Mouse (Mus musculus) cortical plate, adult 2 months (tissue): ENCODE measurements around the gene Slc26a1. TPM values are rescaled to one million over a fixed set of nuclear protein-coding genes. Genes with fewer than 3 reads are reported as not detected.

Experiments used
- H3K27ac ChIP-seq: fragments of 200-500 bp; 2 replicates; pipeline ENCODE4 v1.5.1; 2012; ENCODE audit warnings: low read length, control low read depth, inconsistent platforms; ENCODE audit not compliant: insufficient read depth
- H3K4me1 ChIP-seq: fragments of 200-500 bp; 2 replicates; pipeline ENCODE4 v1.6.1; 2011; ENCODE audit warnings: low read length; ENCODE audit not compliant: control insufficient read depth, insufficient read depth
- H3K4me3 ChIP-seq: fragments of 200-500 bp; 2 replicates; pipeline ENCODE4 v1.5.1; 2011; ENCODE audit warnings: mild to moderate bottlenecking, low read length, control low read depth; ENCODE audit not compliant: insufficient read depth
- CTCF ChIP-seq: fragments of 200-500 bp; IDR thresholded peaks from 2 replicates; pipeline ENCODE4 v1.5.1; 2011; ENCODE audit warnings: mild to moderate bottlenecking, control low read depth, low read length; ENCODE audit not compliant: insufficient read depth; ENCODE audit errors: extremely low read depth
- POLR2A ChIP-seq: fragments of 200-500 bp; IDR thresholded peaks from 2 replicates; pipeline ENCODE4 v1.6.1; 2011; ENCODE audit warnings: mild to moderate bottlenecking, low read length, control low read depth; ENCODE audit not compliant: insufficient read depth; ENCODE audit errors: extremely low read depth
- polyA plus RNA-seq: library from polyadenylated mRNA; depleted of rRNA; stranded (reverse); fragments of >200 nt; gene quantifications from 2 replicates; pipeline ENCODE4 v1.2.3, GENCODE M21; 2012

Gene Slc26a1
- polyA plus RNA-seq, 1 experiment: 1.4 TPM

- H3K27ac ChIP-seq: no peak overlapping the region
- TF ChIP-seq CTCF (no peak), POLR2A (no peak)
- no peak overlapping the region for H3K4me3 ChIP-seq
- peaks cover 7% of the 10 kb centered on the region for H3K4me1 ChIP-seq
Observed at GRCm38 (mm10) chr5:108674624-108675023, 745 bp downstream of the Slc26a1 start.

DNA sequence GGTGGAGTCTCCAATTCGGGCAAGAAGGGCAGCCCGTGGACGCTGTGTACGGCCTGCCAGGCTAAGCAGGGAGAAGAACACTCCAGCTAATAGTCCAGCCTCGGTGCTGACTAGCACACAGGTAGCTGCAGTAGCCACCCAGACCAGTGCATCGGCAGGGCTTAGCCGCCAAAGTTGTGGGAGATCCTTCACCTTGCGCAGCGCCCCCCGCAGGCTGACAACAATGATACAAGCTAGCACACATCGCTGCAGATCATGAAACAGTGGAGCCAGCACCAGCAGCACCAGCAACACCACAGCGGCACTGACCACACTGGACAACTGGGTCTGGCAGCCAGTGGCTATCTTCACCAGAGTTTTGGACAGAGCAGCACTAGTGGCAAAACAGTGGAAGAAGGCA is 3.6 kb downstream of the Slc26a1 start:
- Histone ChIP-seq H3K4me3 (no peak overlapping the region), H3K4me1 (peaks cover 2% of the 10 kb centered on the region), H3K27ac (no peak overlapping the region)
- TF ChIP-seq CTCF (no peak), POLR2A (no peak)

DNA sequence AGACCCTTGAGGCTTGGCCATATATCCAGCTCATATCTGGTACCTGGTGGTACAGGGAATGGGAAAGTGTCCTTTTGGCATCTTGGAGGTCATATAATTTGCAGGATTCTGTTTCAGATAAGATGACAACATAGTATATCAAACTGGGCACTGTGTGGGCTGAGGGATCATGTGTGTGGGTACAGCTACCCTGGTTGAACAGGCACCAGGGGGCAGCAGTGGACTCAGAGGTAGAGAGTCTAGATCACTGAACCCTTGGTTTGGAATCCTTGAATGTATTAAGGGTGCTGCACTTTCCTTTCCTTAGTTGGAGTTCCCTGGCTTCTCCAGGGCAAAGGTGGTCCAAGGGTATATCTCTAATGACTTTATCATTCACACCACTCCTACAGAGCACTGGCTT is 4.6 kb downstream of the Slc26a1 start:
- Histone ChIP-seq H3K4me1 (peaks cover 2% of the 10 kb centered on the region), H3K27ac (no peak overlapping the region), H3K4me3 (no peak overlapping the region)
- TF ChIP-seq CTCF (peak; percentile 60), POLR2A (no peak)

GRCm38 (mm10) chr5:108669986-108670385 is 5.4 kb downstream of the Slc26a1 start:
- H3K4me1 ChIP-seq: peaks cover 2% of the 10 kb centered on the region
- TF ChIP-seq POLR2A: no peak
- TF ChIP-seq CTCF: no peak
- H3K27ac ChIP-seq: 0 out of 2 replicates have a peak overlapping the region, but pooled peaks have one; percentile 10
- H3K4me3 ChIP-seq: peak overlapping the region; percentile 81

GRCm38 (mm10) chr5:108668977-108669936 is 6.1 kb downstream of the Slc26a1 start, which contains the start of gene Dgkq:
Gene Dgkq (minus strand): TSS chr5:108669672.
- peak within 1 kb of the TSS; percentile 81 for H3K4me3 ChIP-seq
- TF ChIP-seq POLR2A: peak; percentile 78; the same call in 1 of the 2 replicates
- peak; percentile 56 for TF ChIP-seq CTCF
- peak within 1 kb of the TSS; percentile 98 for H3K27ac ChIP-seq
- peaks cover 2% of the 10 kb centered on the region for H3K4me1 ChIP-seq

- peaks cover 2% of the 10 kb centered on the region for H3K4me1 ChIP-seq
- peak overlapping the region; percentile 98 for H3K27ac ChIP-seq
- no peak for TF ChIP-seq POLR2A
- TF ChIP-seq CTCF: no peak
- peak overlapping the region; percentile 81 for H3K4me3 ChIP-seq
Observed at GRCm38 (mm10) chr5:108668387-108668932, 6.9 kb downstream of the Slc26a1 start.

DNA sequence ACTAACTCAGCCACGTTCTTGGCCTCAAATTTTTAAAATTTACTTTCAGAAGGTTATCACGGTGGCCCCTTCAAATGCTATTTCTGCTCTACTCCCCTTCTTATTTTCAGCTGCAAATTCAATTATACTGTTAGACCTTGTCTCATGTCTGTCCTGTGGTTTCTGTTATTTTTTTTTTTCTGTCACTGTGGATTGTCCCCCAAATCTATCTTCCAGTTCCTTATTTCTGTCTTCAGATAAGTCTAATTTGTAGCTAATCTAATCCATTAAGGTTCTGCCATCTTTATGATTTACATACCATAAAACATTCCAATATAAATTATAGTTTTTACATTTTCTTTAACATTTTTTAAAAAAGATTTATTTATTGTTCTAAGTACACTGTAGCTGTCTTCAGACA is 8.0 kb downstream of the Slc26a1 start:
- Histone ChIP-seq H3K27ac (no peak overlapping the region), H3K4me3 (no peak overlapping the region), H3K4me1 (peaks cover 2% of the 10 kb centered on the region)
- TF ChIP-seq POLR2A (no peak), CTCF (no peak)

DNA sequence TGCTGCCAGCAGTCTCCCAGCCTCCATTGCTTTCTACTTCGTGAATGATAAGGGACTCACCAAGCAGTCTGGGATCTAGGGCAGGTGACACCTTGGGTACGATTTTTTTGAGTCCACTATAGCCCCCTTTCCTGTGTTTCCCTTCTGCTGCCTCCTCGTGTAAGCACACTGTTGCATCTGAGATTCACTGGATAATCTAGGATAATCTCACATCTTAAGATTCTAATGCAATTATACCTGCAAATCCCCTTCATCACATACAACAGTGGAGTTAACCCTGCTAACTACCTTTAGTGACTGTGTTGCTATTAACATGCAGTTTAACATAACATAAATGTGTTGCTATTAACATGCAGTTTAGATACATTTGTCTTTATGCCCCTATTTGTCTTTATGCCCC is 10.3 kb downstream of the Slc26a1 start:
- Histone ChIP-seq H3K4me1 (peaks cover 5% of the 10 kb centered on the region), H3K4me3 (no peak overlapping the region), H3K27ac (no peak overlapping the region)
- TF ChIP-seq POLR2A (no peak), CTCF (no peak)

DNA sequence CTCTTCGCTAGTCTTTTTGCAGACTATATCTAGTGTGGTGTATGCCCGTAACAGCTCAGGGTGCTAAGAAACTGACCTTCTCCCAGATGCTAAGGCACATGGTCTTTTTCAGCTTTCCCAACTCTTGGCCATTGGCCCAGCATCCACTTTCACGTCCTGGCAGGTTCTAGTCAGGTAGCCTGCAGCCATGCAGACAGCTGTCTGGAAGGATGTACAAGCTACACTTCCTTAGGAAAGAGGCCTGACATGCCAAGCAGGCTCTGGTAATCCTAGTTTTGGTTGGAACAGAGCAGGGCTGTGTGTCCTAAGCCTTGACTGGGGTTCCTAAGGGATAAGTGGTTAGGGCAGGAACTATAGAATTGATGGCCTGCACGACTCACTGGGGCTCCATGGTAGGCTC is 12.6 kb downstream of the Slc26a1 start:
- Histone ChIP-seq H3K4me1 (peaks cover 11% of the 10 kb centered on the region), H3K4me3 (no peak overlapping the region), H3K27ac (no peak overlapping the region)
- TF ChIP-seq POLR2A: no peak
- no peak for TF ChIP-seq CTCF

- H3K4me1 ChIP-seq: peaks cover 11% of the 10 kb centered on the region
- TF ChIP-seq CTCF (no peak), POLR2A (peak; percentile 84)
- peak overlapping the region; percentile 95 for H3K4me3 ChIP-seq
- H3K27ac ChIP-seq: no peak overlapping the region
Observed at GRCm38 (mm10) chr5:108660632-108661268, 14.6 kb downstream of the Slc26a1 start.
